Mouse (Mus musculus): ENCODE data around the gene N4bp3. TPM values are rescaled to one million over a fixed set of nuclear protein-coding genes. Genes with fewer than 3 reads are reported as not detected.

The N4bp3 gene
- total RNA-seq, 2 experiments from 2014 or later, result 12.8 to 14.0 TPM

DNA sequence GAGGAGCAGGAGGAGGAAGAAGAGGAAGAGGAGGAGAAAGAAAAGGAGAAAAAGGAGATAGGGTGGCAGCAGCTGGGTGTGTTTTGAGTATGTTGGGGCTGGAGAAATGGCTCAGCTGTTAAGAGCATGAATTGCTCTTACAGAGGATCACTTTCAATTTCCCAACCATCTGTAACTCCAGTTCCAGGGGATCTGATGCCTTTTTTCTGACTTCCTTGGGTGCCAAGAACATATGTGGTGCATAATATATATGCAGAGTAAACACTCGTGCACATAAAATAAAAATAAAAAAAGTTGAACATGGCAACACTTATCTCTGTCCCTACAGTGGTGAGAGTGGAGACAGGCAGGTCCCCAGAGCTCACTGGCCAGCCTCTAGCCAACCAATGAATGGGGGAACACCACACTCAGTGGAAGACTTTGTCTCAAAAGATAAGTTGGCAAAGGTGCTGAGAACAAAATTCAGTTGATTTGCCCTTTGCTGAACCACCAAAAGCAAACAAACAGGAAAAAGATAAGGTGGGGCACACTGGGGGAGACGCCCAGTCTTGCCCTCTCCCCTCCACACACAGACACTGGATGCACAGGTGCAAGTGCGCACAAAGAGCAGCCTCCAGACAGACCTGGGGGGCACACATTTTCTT lies 41.3 kb downstream of the N4bp3 start:
- intact Hi-C loops (cut with DNase I), result no loop called here
- DNase-seq (ENCODE audit: extremely low spot score in 1 of 2, low spot score in 2 of 2), result no peak

GRCm38 (mm10) chr11:51607096-51607738 lies 43.4 kb downstream of the N4bp3 start:
- intact Hi-C loops (cut with DNase I), result no loop called here
- DNase-seq (ENCODE audit: extremely low spot score in 1 of 2, low spot score in 2 of 2), result no peak

DNA sequence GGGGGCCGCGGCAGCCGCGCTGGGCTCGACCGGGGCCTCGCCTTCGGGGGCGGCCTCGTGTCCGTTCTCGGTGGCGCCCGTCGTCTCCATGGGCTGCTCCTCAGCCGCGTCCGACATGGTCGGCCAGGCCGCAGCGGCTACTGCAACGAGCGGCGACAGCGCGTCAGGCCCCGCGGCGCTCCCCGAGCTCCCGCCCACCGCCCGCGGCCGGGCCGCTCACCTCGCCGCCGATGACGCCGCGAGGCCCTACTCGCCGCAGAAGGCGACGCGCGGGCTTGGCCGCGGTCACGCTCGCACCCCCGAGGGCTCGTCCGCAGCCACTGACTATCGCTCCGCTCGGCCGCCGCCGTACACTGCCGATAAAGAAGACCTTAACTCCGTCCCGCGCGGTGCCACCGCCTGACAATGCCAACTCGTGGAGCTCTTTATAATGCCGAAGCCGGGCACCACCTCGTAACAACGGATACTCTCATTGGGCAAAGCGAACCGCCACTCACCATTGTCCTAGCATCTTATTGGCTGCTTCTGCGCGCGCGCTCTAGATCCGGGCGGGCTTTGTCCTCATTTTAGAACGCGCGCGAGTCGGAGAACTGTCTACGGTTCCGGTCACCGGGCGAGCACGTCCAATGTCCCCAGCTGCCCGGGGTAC lies 44.1 kb downstream of the N4bp3 start, which contains the start of gene Hnrnpab:
Hnrnpab (minus strand) TSS at position 401 of the 649 bp plus-strand sequence.
- DNase-seq (ENCODE audit: extremely low spot score in 1 of 2, low spot score in 2 of 2), result peak; percentile 97 to 99
- intact Hi-C loops (cut with DNase I), result no loop called here

DNA sequence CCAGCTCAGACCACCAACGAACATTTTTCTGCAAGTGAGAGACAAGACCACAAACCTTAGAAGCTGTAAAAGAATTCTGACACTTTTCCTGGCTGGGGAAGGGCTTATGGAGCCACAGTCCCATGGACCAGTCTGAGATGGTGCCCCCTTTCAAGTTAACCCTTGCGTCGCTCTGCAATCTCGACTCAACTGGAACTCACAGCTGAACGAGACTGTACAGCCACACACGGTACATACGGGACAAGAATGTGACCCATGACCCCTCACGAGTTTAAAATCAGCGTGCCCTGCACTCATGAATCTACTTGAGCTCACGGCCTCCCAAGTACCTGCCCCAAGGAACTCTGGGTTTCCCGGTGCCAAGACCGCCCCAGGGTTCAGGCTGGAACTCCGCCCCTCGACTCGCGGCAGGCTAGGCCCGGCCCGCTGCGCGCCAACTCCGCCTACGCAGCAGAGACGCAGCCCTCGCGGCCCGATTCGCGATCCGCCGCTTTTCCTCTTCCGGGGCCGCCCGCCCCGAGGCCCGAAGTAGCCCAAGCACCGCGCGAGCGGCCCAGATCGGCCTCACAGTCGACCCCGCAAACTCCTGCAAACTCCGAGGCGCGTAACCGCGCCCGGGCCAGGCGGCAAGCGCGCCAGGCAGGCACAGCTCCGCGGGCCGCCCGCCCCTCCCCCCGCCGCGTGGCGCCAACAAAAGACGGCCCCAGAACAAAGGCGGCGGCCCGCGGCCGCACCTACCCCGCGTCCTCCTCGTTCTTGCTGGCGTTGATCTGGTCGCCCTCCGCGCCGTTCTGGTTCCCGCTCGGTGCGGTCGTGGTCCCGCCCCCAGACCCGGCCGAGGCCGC lies 44.8 kb downstream of the N4bp3 start:
- intact Hi-C loops (cut with DNase I), result no loop called here

DNA sequence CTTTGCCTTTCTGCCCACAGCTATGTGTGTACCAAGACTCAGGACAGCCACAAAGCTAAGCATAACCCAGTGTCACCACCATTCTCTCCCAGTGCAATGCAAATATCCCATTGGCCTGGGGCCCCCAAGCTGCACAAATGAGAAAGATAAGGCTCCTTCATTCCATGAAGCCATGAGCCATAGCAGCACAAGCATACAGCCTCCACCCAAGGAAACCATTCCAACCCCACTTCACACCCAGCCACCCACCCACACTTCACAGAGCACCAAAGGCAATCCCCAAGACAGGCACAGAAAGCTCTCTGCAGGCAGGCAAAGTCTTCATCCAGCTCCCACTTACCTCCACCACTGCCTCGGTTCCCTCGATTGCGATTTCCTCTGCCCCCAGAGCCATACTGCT lies 48.4 kb downstream of the N4bp3 start:
- intact Hi-C loops (cut with DNase I), result no loop called here
- DNase-seq (ENCODE audit: extremely low spot score in 1 of 2, low spot score in 2 of 2), result no peak

More for the DNA sequence above, 44.8 kb downstream of the N4bp3 start:
- peak; percentile 76 to 93 for DNase-seq (ENCODE audit: extremely low spot score in 1 of 2, low spot score in 2 of 2)

GRCm38 (mm10) chr11:51597553-51597952 lies 53.1 kb downstream of the N4bp3 start:
- intact Hi-C loops (cut with DNase I), result no loop called here
- DNase-seq (ENCODE audit: extremely low spot score in 1 of 2, low spot score in 2 of 2), result no peak

DNA sequence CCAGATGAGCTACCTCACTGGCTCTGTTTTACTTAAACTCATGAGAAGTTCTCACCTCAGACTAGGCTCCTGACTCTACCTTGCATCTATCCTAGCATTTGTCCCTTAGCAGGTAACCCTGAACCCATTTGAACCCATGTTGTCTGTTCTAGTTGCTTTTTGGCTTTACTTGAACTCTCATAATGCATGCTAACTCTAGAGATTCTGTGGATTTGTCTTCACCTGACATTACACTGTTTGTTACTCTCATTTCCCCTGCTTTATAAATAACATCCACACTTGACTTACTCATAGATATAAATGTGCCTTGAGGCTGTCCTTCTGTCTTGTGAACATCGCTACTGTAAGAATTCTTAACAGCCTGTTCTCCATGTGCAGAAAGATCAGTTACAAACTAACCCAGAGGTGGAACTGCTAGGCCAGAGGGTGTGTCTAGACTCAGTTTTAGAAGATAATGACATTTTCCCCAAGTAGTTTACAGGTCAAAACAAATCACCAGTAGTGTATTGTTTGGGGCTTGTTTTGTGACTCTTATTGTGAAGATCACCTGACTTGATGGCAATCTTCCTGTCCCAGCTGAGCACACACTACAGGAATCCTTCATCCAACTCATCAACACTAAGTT lies 55.1 kb downstream of the N4bp3 start:
- intact Hi-C loops (cut with DNase I), result no loop called here
- DNase-seq (ENCODE audit: extremely low spot score in 1 of 2, low spot score in 2 of 2), result no peak

- intact Hi-C loops (cut with DNase I), result no loop called here
- DNase-seq (ENCODE audit: extremely low spot score in 1 of 2, low spot score in 2 of 2), result no peak
Observed at GRCm38 (mm10) chr11:51594715-51595350, 55.8 kb downstream of the N4bp3 start.

GRCm38 (mm10) chr11:51593849-51594248 lies 56.8 kb downstream of the N4bp3 start:
- intact Hi-C loops (cut with DNase I), result no loop called here

GRCm38 (mm10) chr11:51593368-51593767 lies 57.3 kb downstream of the N4bp3 start:
- no peak for DNase-seq (ENCODE audit: extremely low spot score in 1 of 2, low spot score in 2 of 2)
- intact Hi-C loops (cut with DNase I), result no loop called here

More at GRCm38 (mm10) chr11:51593849-51594248, 56.8 kb downstream of the N4bp3 start:
- no peak for DNase-seq (ENCODE audit: extremely low spot score in 1 of 2, low spot score in 2 of 2)

Other genes with a start within 250 kb of the N4bp3 start
- gene Phykpl, start 66.1 kb downstream of the N4bp3 start, total RNA-seq (2021), result 1 to 10 TPM; 6.4 to 7.1 TPM
- 100 to 1,000 TPM; 182 to 186 TPM for gene Hnrnpab, start 44.0 kb downstream of the N4bp3 start, total RNA-seq (2021)
- gene Nhp2, start 31.1 kb downstream of the N4bp3 start, total RNA-seq (2021), result 10 to 100 TPM; 51.1 to 51.4 TPM
- gene Rmnd5b, start 14.9 kb downstream of the N4bp3 start, total RNA-seq (2021), result 10 to 100 TPM; 46.6 to 49.8 TPM
- under 1 TPM; 0.86 to 0.97 TPM for gene D930048N14Rik, start 112 bp upstream of the N4bp3 start, total RNA-seq (2021)
- gene 0610009B22Rik, start 38.0 kb upstream of the N4bp3 start, total RNA-seq (2021), result 10 to 100 TPM; 29.1 to 29.9 TPM
- gene Sec24a, start 112.8 kb upstream of the N4bp3 start, total RNA-seq (2021), result 10 to 100 TPM; 24.4 to 25.8 TPM
- gene Sar1b, start 112.8 kb upstream of the N4bp3 start, total RNA-seq (2021), result 10 to 100 TPM; 79.6 to 80.6 TPM
- gene Jade2, start 206.8 kb upstream of the N4bp3 start, total RNA-seq (2021), result 1 to 10 TPM; 6.7 to 8.2 TPM

Data from left cerebral cortex, postnatal 10 days (tissue).